21 mouse cellular contexts compared by ENCODE assay signal in the genomic region with DNA sequence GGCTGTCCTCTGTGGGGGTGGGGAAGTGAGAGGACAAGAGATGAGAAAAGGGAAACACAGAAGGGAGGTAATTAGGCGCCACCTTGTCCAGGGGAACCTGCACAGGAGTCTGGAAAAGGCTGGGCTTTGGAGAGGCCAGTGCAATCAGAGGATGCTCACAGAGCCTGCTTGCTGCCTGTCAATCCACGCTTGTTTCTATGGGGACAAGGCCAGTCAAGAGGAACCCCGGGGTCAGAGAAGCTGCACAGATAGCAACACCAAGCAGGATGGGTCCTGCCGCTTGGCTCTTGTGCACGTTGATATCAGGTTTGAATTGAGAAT.
DNase-seq lines count a peak whose midpoint lies in the region; ATAC-seq and TF ChIP-seq lines count a peak whose summit lies in the region.
"Had no signal": no experiment of that assay in that cellular context is flagged by ENCODE, and none has a peak within 500 bp of the region (broad histone marks: within the 10 kb centered on the region; RNA-seq: fewer than 3 reads in every experiment).

No protein-coding gene starts in this region.

- DNase-seq in forebrain, embryonic 11.5 days (ENCODE audit: low spot score) = no peak
- no peak for DNase-seq in forebrain, postnatal 0 days
- DNase-seq in midbrain, postnatal 0 days (ENCODE audit: low spot score) = peak; percentile 22
- no peak for DNase-seq in gastrocnemius, adult 18-20 months (ENCODE audit: low spot score)
- no peak for DNase-seq in spleen, adult 12 weeks (ENCODE audit: low spot score)
- DNase-seq in cerebellum, adult 2 months = no peak
- DNase-seq: adrenal gland, adult 2 months; B cell, adult 2 months; cerebellum, adult 8-10 months; gastrocnemius, postnatal 14 days; heart, postnatal 4 days; kidney, postnatal 14 days; lung, adult 18-20 months; lung, postnatal 4 days; thymus, adult 18-20 months had no signal

- no peaks in the 10 kb centered on the region for H3K9me3 ChIP-seq in forebrain, embryonic 11.5 days (ENCODE audit: control insufficient read depth, low read length)
- H3K9me3 ChIP-seq in forebrain, postnatal 0 days (ENCODE audit: low read length) = no peaks in the 10 kb centered on the region
- H3K9me3 ChIP-seq in forebrain, embryonic 12.5 days = no peaks in the 10 kb centered on the region
- H3K9me3 ChIP-seq in hindbrain, embryonic 16.5 days (ENCODE audit: control insufficient read depth, low read length) = no peaks in the 10 kb centered on the region
- H3K9me3 ChIP-seq in midbrain, postnatal 0 days (ENCODE audit: low read length) = no peaks in the 10 kb centered on the region
- H3K9me3 ChIP-seq: limb, embryonic 15.5 days had no signal

- no peak for TF ChIP-seq CTCF in forebrain, postnatal 0 days (IDR thresholded peaks at IDR 0.05; ENCODE audit: low read depth)
- no peak for TF ChIP-seq CTCF in midbrain, postnatal 0 days (IDR thresholded peaks at IDR 0.05)
- TF ChIP-seq CTCF in cerebellum, adult 2 months (IDR thresholded peaks at IDR 0.05; ENCODE audit: borderline replicate concordance, insufficient read depth, low read depth, low read length) = no peak

- peak overlapping the region; percentile 18; the same call in 1 of the 2 replicates for H3K27ac ChIP-seq in forebrain, embryonic 11.5 days (ENCODE audit: low read depth, low read length)
- no peak overlapping the region for H3K27ac ChIP-seq in forebrain, postnatal 0 days (ENCODE audit: low read depth, low read length)
- H3K27ac ChIP-seq in forebrain, embryonic 12.5 days = peak overlapping the region; percentile 50; the same call in 1 of the 2 replicates
- no peak overlapping the region for H3K27ac ChIP-seq in hindbrain, embryonic 16.5 days (ENCODE audit: low read depth, low read length)
- no peak overlapping the region for H3K27ac ChIP-seq in midbrain, postnatal 0 days (ENCODE audit: low read depth, low read length)
- no peak overlapping the region for H3K27ac ChIP-seq in cerebellum, adult 2 months (ENCODE audit: insufficient read depth, low read length)
- H3K27ac ChIP-seq: limb, embryonic 15.5 days had no signal

- ATAC-seq in forebrain, embryonic 11.5 days (replicated peaks; ENCODE audit: low FRiP score) = peak; percentile 44; the same call in 1 of the 2 replicates
- no peak for ATAC-seq in forebrain, postnatal 0 days
- peak; percentile 62 for ATAC-seq in forebrain, embryonic 12.5 days (ENCODE audit: low FRiP score)
- ATAC-seq in hindbrain, embryonic 16.5 days = peak; percentile 28; the same call in 1 of the 2 replicates
- ATAC-seq in midbrain, postnatal 0 days (ENCODE audit: low FRiP score) = peak; percentile 20; the same call in 1 of the 2 replicates
- ATAC-seq: intestine, postnatal 0 days; Patski had no signal

- TF ChIP-seq POLR2A in cerebellum, adult 2 months (IDR thresholded peaks at IDR 0.05; ENCODE audit: borderline replicate concordance, insufficient read depth, low read length) = no peak

- no peak overlapping the region for H3K9ac ChIP-seq in forebrain, embryonic 11.5 days (ENCODE audit: low read length)
- H3K9ac ChIP-seq in forebrain, postnatal 0 days = no peak overlapping the region
- H3K9ac ChIP-seq in forebrain, embryonic 12.5 days = no peak overlapping the region
- no peak overlapping the region for H3K9ac ChIP-seq in hindbrain, embryonic 16.5 days (ENCODE audit: low read depth, low read length)
- H3K9ac ChIP-seq in midbrain, postnatal 0 days (replicated peaks; ENCODE audit: low read length, poor library complexity, severe bottlenecking) = no peak overlapping the region
- H3K9ac ChIP-seq: limb, embryonic 15.5 days had no signal

- H3K4me2 ChIP-seq in forebrain, embryonic 11.5 days (ENCODE audit: low read depth, low read length, severe bottlenecking) = no peak overlapping the region
- H3K4me2 ChIP-seq in forebrain, postnatal 0 days (ENCODE audit: low read depth) = no peak overlapping the region
- no peak overlapping the region for H3K4me2 ChIP-seq in forebrain, embryonic 12.5 days
- H3K4me2 ChIP-seq in hindbrain, embryonic 16.5 days (ENCODE audit: low read length) = no peak overlapping the region
- H3K4me2 ChIP-seq in midbrain, postnatal 0 days (ENCODE audit: low read depth, low read length, poor library complexity, severe bottlenecking) = no peak overlapping the region
- H3K4me2 ChIP-seq: heart, embryonic 11.5 days; limb, embryonic 15.5 days had no signal

- no peak overlapping the region for H3K4me3 ChIP-seq in forebrain, embryonic 11.5 days (ENCODE audit: low read depth, low read length)
- no peak overlapping the region for H3K4me3 ChIP-seq in forebrain, postnatal 0 days (ENCODE audit: low read depth, low read length)
- no peak overlapping the region for H3K4me3 ChIP-seq in forebrain, embryonic 12.5 days (replicated peaks)
- no peak overlapping the region for H3K4me3 ChIP-seq in hindbrain, embryonic 16.5 days (ENCODE audit: low read length)
- H3K4me3 ChIP-seq in midbrain, postnatal 0 days (ENCODE audit: low read depth, low read length) = no peak overlapping the region
- H3K4me3 ChIP-seq in cerebellum, adult 2 months (replicated peaks; ENCODE audit: insufficient read depth, low read depth, low read length) = no peak overlapping the region
- H3K4me3 ChIP-seq: limb, embryonic 15.5 days had no signal

- WGBS in forebrain, embryonic 11.5 days = 52% methylated on average over 5 of the region's 5 CpGs
- 58% methylated on average over 5 of the region's 5 CpGs for WGBS in forebrain, postnatal 0 days
- 51% methylated on average over 5 of the region's 5 CpGs for WGBS in forebrain, embryonic 12.5 days
- WGBS in hindbrain, embryonic 16.5 days = 27% methylated on average over 5 of the region's 5 CpGs
- WGBS in midbrain, postnatal 0 days = 36% methylated on average over 5 of the region's 5 CpGs
- 67% methylated on average over 5 of the region's 5 CpGs for WGBS in cerebellum, adult 2 months

- no peaks in the 10 kb centered on the region for H3K36me3 ChIP-seq in forebrain, embryonic 11.5 days (ENCODE audit: control insufficient read depth, insufficient read depth, low read length)
- H3K36me3 ChIP-seq in forebrain, postnatal 0 days (ENCODE audit: insufficient read depth) = no peaks in the 10 kb centered on the region
- H3K36me3 ChIP-seq in forebrain, embryonic 12.5 days (replicated peaks) = no peaks in the 10 kb centered on the region
- no peaks in the 10 kb centered on the region for H3K36me3 ChIP-seq in hindbrain, embryonic 16.5 days (ENCODE audit: control insufficient read depth, insufficient read depth, low read length)
- no peaks in the 10 kb centered on the region for H3K36me3 ChIP-seq in midbrain, postnatal 0 days (ENCODE audit: insufficient read depth, low read length)
- H3K36me3 ChIP-seq: limb, embryonic 15.5 days had no signal

- H3K27me3 ChIP-seq in forebrain, embryonic 11.5 days (ENCODE audit: control insufficient read depth, insufficient read depth, low read length) = no peaks in the 10 kb centered on the region
- no peaks in the 10 kb centered on the region for H3K27me3 ChIP-seq in forebrain, postnatal 0 days (ENCODE audit: insufficient read depth, low read length)
- no peaks in the 10 kb centered on the region for H3K27me3 ChIP-seq in forebrain, embryonic 12.5 days
- no peaks in the 10 kb centered on the region for H3K27me3 ChIP-seq in hindbrain, embryonic 16.5 days (replicated peaks; ENCODE audit: control insufficient read depth, insufficient read depth, low read length)
- H3K27me3 ChIP-seq in midbrain, postnatal 0 days (ENCODE audit: insufficient read depth, low read length) = no peaks in the 10 kb centered on the region
- H3K27me3 ChIP-seq in cerebellum, adult 2 months (ENCODE audit: control insufficient read depth, insufficient read depth, low read length) = no peaks in the 10 kb centered on the region
- H3K27me3 ChIP-seq: Patski had no signal

- H3K4me1 ChIP-seq in forebrain, embryonic 11.5 days (replicated peaks; ENCODE audit: control insufficient read depth, insufficient read depth, low read length) = peaks cover 17% of the 10 kb centered on the region
- H3K4me1 ChIP-seq in forebrain, postnatal 0 days (ENCODE audit: insufficient read depth) = 0 out of 2 replicates have a peak, but pooled peaks cover 7% of the 10 kb centered on the region
- H3K4me1 ChIP-seq in forebrain, embryonic 12.5 days = peaks cover 52% of the 10 kb centered on the region
- H3K4me1 ChIP-seq in hindbrain, embryonic 16.5 days (ENCODE audit: control insufficient read depth, insufficient read depth, low read depth, low read length) = peaks cover 14% of the 10 kb centered on the region
- no peaks in the 10 kb centered on the region; the same call in 1 of the 2 replicates for H3K4me1 ChIP-seq in midbrain, postnatal 0 days (ENCODE audit: insufficient read depth, low read length)
- H3K4me1 ChIP-seq in cerebellum, adult 2 months (ENCODE audit: control insufficient read depth, insufficient read depth, low read length) = peaks cover 21% of the 10 kb centered on the region

Comparison
In these comparisons a context has a peak if more than half of its experiments do, and no peak if none do; other contexts are left out.
1. H3K27ac ChIP-seq: peak in forebrain, embryonic 11.5 days (single experiment) and forebrain, embryonic 12.5 days (single experiment); none in forebrain, postnatal 0 days (single experiment), hindbrain, embryonic 16.5 days (single experiment), midbrain, postnatal 0 days (single experiment) and cerebellum, adult 2 months (single experiment).